Mouse (Mus musculus) CD8-positive naive resting alpha-beta T cell, adult 2 months (primary cell): ENCODE results near the gene Ilf3.
"Not testable (repeated sequence)": the region's sequence is repeated elsewhere in the genome, so short reads cannot be mapped to it uniquely, and the experiment has no call there.

Experiments
- DNase-seq, 2 experiments: peaks; one replicate each; pipeline ENCODE4 v3.0.0; 2022; ENCODE audit warnings: low read depth in 2 of 2, low spot score in 2 of 2

The Ilf3 gene

GRCm38 (mm10) chr9:21367357-21368111 is at the start of gene Ilf3:
TSS of gene Ilf3 (plus strand) at chr9:21367871.
- peak; percentile 99 to 100 for DNase-seq

DNA sequence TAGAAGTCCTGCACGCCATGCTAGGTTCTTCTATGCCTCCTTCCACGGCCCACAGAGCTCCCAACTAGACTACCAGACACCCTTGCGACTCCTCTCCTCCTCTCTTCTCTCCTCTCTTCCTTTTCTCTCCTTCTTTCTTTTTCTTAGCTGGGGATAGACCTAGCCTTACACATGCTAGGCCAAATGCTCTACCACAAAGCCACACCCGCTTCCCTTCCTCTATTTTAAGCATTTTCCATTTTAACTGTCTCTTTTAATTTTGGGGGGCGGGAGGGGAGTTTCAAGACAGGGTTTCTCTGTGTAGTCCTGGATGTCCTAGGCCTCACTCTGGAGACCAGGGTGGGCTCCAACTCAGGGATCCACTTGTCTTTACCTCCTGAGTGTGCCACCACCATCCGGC is 48.9 kb upstream of the Ilf3 start:
- no peak for DNase-seq

GRCm38 (mm10) chr9:21319503-21319902 is 48.2 kb upstream of the Ilf3 start:
- DNase-seq, result no peak

- DNase-seq, result no peak
These were observed 47.4 kb upstream of the Ilf3 start for GRCm38 (mm10) chr9:21320280-21320618.

DNA sequence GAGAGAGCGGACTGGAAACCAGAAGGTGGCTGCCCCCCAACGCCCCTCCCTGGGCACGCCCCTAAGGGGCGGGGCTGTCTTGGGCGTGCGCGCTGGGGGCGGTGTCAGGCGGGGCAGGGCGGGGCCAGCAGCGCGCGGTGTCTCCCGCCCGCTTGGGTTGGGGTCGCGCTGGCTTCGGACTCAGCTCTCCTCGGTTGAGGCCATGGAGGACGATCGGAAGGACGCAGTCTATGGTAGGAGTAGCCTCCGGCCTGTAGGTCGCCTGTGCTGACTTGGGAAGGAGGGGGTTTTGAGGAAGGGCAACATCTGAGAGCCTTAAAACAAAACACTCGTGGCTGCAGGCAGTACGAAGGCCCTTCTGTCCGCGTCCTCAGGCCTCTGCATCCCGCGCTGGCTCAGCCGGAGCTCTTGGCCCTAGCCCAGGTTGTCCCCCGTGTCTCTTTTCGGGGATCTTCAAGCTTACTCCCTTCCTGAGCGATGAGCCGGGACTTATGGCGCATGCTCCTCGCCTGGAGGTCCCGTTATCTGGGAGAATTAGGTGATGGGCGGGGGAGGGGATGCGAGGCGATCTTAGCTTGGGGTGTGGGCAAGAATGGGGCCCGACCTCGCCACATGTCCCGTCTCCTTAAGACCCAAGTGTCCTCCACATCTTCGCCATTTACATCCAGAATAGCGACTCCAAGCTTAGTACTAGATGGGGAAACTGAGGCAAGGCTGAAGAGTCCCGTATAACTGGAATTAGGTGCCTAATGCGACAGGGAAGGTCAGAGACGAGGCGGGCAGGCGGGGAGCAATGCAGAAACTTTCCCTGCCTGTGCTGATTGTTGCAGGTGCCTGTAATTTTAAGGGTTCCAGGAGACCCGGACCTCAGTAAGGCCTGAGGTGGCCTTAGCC is 46.8 kb upstream of the Ilf3 start, which contains the start of gene Slc44a2:
Slc44a2 (plus strand) TSS at position 80 of the 894 bp plus-strand sequence.
- peak; percentile 64 to 75 for DNase-seq

GRCm38 (mm10) chr9:21321513-21321835 is 46.2 kb upstream of the Ilf3 start:
- peak in 1 of 2 experiments; percentile 42 for DNase-seq

- no peak for DNase-seq
These were observed 45.3 kb upstream of the Ilf3 start for GRCm38 (mm10) chr9:21322211-21322916.

DNA sequence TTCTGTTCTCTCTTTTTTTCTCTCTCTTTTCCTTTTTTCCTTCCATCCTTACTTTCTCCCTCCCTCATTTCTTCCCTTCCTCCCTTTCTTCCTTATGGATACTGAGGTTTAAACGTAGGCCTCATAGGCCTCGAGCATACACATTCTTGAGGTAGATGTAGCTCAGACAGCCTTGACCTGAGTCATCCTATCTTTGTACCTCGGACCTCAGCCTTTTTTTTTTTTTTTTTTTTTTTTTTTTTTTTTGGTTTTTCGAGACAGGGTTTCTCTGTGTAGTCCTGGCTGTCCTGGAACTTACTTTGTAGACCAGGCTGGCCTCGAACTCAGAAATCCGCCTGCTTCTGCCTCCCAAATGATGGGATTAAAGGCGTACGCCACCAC is 44.8 kb upstream of the Ilf3 start:
- DNase-seq, result not testable (repeated sequence)

GRCm38 (mm10) chr9:21324269-21324668 is 43.4 kb upstream of the Ilf3 start:
- DNase-seq, result no peak

- DNase-seq, result no peak
These were observed 40.1 kb upstream of the Ilf3 start for GRCm38 (mm10) chr9:21327569-21327968.

- DNase-seq, result peak; percentile 66 to 69
These were observed 39.6 kb upstream of the Ilf3 start for GRCm38 (mm10) chr9:21328041-21328440.

DNA sequence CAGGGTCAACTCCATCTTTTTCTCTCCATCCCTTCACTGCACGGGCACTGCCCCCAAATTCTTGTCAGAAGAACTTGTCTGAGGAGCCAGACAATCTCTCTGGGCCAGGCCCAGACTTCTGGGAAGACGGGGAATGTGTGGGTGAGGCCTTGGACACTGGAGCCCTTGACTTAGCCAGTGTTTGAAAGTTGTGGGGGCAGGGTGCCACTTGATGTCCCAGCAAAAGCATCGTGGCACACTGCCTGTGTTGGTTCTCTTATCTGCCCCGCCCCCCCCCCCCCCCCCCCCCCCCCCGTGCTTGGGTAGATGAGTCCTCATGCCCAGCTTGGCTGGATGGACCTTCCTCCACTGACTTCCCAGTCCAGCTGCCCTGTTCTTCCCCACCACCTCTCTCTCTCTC is 38.6 kb upstream of the Ilf3 start:
- no peak for DNase-seq

DNA sequence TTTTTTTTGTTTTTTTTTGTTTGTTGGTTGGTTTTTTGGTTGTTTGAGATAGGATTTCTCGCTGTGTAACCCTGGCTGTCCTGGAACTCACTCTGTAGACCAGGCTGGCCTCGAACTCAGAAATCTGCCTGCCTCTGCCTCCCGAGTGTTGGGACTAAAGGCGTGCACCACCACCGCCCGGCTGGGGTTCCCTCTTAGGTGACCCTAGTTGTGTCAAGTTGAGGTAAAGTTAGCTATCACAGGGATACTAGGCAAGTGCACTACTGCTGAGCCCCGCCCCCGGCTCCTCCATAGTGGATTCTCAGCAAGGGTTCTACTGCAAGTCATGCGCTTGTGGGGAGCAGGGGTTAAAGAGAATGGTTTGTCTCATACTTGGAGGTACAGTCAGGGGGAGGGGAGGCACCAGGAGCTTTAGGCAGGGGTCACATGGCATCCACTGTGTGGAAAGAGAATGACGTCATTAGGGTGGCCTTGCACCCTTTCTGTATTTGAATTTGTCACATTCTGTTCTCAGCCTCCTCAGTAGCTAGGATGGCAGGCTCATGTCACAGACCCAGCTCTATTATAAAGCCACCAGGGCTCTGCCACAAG is 37.9 kb upstream of the Ilf3 start:
- no peak for DNase-seq

- DNase-seq, result no peak
These were observed 36.1 kb upstream of the Ilf3 start for GRCm38 (mm10) chr9:21331365-21332140.

DNA sequence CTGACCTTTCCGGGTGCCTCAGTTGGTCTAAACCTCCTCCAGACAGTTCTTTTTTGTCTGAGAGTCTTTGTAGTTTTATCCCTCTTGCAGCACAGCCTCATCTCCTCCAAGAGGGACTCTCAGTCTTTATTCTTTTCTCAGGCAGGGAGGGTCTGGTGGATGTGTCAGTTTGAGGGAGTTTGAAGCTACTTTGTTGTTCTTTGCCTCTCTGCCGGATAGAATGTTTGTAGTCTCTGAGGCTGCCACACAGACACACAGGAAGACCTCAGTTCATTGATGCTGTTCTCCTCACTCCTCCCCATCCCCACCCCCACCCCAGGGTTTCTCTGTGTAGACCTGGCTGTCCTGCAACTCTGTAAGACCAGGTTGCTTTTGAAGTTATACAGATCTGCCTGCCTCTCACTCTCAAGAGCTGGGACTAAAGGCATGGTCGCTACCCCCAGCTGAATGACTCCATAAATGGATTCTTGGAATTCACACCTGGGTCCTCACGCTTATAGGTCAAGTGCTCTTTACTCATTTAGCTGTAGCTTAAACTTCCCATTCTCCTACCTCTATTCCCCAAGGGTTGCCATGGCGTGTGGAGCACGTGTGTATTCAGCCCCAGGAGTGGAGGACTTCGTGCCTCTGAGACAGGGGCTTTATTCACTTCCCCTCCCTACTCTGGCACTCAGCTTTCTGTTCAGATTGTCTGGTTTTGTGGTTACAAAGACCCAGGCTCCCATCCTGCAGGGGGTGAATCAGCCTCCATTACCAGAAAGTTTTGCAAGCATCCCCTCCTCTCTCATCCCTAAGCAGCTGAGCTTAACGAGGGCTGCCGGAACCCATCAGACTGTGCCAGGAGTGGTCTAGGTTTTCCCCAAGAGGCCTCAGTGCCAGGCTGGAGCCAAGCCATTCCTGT is 35.3 kb upstream of the Ilf3 start:
- DNase-seq, result no peak

DNA sequence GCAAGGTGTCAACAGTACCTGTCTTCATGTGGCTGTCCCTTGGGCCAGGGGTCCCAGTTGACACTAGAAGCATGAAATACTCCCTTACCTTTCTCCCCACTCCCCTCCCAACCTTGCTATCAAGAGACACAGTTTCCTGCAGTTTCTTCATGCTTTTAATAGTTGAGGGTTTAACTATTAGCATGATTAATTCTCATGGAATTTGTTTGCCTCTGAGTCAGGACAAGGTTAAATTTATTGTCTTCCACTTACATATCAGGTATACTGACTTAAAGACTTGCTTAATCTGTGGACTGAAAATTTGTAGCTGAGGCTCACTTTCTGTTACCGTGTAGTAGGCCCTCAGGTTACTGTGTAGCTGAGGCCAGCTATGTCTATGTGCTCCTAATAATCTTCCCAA is 34.1 kb upstream of the Ilf3 start:
- DNase-seq, result no peak

- no peak for DNase-seq
These were observed 32.9 kb upstream of the Ilf3 start for GRCm38 (mm10) chr9:21334747-21335146.

DNA sequence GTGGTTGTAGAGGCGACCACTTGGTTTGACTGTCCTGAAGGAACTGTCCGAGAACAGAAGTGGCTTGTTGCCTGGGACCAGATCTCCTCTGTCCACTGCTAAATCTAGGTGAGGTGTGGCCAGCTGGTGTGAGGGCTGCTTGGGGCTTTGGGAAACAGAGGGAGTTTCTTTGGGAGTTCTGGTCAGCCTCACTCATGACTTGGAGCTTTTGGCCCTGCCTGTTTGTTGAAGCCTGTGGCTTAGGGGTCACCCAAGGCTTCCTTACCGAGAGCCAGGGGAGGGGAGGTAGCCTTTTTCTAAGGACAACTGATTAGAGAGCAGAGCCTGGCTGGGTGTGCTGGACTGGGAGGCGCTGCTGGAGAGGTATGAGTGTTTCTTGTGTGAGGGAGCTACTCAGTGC is 32.3 kb upstream of the Ilf3 start:
- no peak for DNase-seq

GRCm38 (mm10) chr9:21336491-21336890 is 31.2 kb upstream of the Ilf3 start:
- no peak for DNase-seq

- no peak for DNase-seq
These were observed 30.0 kb upstream of the Ilf3 start for GRCm38 (mm10) chr9:21337652-21338051.
